Mouse (Mus musculus) lung, postnatal 36 days (tissue): ENCODE measurements at regions not wholly inside any gene's neighbourhood (a gene's known extent, or its start where the extent isn't known, plus 50 kb on each side); places are given as distances from the start of the nearest gene placed in this dataset.

ENCODE experiments used
- DNase-seq: peaks from one replicate; pipeline ENCODE4 v3.0.0; 2022; ENCODE audit warnings: mixed read lengths

- peak; percentile 3 for DNase-seq
Observed at GRCm38 (mm10) chr7:33795016-33795415, 51.4 kb downstream of the Scgb1b24 start.
